Mouse (Mus musculus) ES-Bruce4 (cell line): ENCODE measurements around the gene Gipc3.

Source experiments
- CTCF ChIP-seq: IDR thresholded peaks from one replicate; pipeline ENCODE4 v1.8.1; 2011; ENCODE audit warnings: low read depth, low read length
- EP300 ChIP-seq: IDR thresholded peaks from 2 replicates; pipeline ENCODE4 v1.6.1; 2011; ENCODE audit warnings: low read depth, low read length; ENCODE audit not compliant: insufficient read depth
- POLR2A ChIP-seq: IDR thresholded peaks from one replicate; pipeline ENCODE4 v1.8.1; 2011; ENCODE audit warnings: low read length; ENCODE audit not compliant: insufficient read depth

DNA sequence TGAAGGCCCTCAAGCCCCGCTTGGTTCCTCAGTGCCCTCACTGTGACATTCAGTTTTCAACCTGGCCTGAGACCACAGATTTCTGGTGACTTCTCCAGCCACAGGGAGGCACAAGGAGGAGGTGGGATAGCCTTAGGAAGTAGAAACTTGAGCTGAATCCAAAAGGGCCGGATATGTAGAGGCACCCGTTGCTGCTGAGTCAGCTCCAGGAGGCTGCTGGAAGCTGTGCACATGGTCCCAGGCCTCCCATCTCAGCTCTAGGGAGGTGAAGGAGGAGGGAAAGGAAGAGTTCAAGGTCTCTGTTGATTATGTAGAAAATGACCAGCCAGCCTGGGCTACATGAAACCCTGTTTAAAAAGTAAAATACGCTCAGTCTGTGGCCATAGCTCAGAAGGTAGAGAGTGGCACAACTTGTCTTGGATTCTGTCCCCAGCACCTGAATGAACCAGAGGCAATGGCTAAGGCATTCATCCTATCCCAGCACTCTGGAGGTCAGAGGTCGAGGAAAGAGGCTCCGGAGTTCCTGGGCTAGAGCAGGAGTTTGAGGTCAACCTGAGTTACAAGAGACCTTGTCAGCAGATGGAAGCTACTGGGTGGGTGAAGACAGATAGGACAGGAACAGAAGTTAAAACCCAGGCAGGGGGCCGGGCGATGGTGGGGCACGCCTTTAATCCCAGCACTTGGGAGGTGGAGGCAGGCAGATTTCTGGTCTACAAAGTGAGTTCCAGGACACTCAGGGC is 11.8 kb upstream of the Gipc3 start:
- TF ChIP-seq POLR2A = no peak
- TF ChIP-seq CTCF = no peak
- TF ChIP-seq EP300 = peak; percentile 60; the same call in 1 of the 2 replicates
